Mouse (Mus musculus): ENCODE measurements around the gene Fut4.
A peak's percentile ranks its signal among the peaks of the same experiment; 100 is the strongest.

The Fut4 gene

GRCm38 (mm10) chr9:14752001-14752522 lies at the start of gene Fut4:
Gene Fut4, minus strand, starts transcription at chr9:14752393.
- DNase-seq (ENCODE audit: low read depth, low spot score), result no peak

DNA sequence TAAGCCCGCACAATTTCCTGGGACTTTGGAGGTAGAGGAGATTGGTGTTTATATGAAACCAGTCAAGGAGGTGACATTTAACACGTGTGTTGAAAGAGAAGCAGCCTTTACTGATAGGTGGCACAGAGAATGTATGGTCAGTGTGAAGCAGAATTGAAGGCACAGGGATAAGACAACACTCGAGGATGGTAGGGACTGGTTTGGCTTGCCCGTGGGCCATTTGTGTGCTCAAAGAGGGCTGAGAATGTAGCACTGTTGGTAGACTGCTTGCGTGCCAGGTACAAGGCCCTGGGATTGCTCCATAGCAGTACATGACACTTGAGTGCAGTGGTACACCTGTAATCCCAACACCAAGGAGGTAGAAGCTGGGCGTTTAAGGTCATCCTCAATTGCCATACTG lies 35.2 kb upstream of the Fut4 start:
- no peak for DNase-seq (ENCODE audit: low read depth, low spot score)

GRCm38 (mm10) chr9:14784039-14785002 lies 32.1 kb upstream of the Fut4 start, which contains the start of the genes Mre11a and Ankrd49:
Gene Mre11a, plus strand, starts transcription at chr9:14784654.
Gene Ankrd49, minus strand, starts transcription at chr9:14784856.
- DNase-seq (ENCODE audit: low read depth, low spot score), result peak; percentile 96

GRCm38 (mm10) chr9:14778341-14778740 lies 26.1 kb upstream of the Fut4 start:
- DNase-seq (ENCODE audit: low read depth, low spot score), result no peak

GRCm38 (mm10) chr9:14773813-14774212 lies 21.6 kb upstream of the Fut4 start:
- DNase-seq (ENCODE audit: low read depth, low spot score), result no peak

DNA sequence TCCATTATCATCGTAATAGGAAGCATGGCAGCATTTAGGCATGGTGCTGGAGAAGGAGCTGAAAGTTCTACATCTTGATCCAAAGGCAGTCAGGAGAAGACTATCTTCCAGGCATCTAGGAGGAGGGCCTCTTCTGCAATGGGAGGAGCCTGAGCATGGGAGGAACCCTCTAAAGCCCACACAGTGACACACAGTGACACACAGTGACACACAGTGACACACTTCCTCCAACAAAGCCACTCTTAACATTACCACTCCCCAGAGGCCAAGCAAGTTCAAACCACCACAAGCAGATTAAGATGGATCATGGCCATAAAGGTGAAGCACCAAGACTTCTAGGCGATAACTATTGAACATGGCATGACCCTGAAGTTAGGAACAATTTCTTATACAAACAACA lies 19.9 kb upstream of the Fut4 start:
- DNase-seq (ENCODE audit: low read depth, low spot score), result no peak

GRCm38 (mm10) chr9:14770803-14771471 lies 18.7 kb upstream of the Fut4 start, which contains the start of gene 1700012B09Rik:
Gene 1700012B09Rik, minus strand, starts transcription at chr9:14771030.
- DNase-seq (ENCODE audit: low read depth, low spot score), result no peak

DNA sequence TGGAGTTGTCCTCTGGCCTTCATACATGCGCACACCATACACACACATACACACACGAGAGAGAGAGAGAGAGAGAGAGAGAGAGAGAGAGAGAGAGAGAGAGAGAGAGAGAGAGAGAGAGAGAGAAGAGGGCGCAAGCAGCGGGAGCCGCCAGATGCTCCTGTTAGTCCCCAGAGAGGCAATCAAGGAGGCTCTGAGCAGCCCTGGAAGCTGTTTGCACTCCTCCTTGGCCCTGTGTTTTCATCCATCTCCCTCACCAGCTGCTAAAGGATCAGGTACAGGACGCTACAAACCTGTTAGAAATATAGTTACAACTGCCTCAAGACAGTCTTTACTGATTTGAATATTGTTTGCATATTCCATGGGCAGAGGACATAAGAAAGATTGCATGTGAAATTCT lies 17.6 kb upstream of the Fut4 start:
- no peak for DNase-seq (ENCODE audit: low read depth, low spot score)

DNA sequence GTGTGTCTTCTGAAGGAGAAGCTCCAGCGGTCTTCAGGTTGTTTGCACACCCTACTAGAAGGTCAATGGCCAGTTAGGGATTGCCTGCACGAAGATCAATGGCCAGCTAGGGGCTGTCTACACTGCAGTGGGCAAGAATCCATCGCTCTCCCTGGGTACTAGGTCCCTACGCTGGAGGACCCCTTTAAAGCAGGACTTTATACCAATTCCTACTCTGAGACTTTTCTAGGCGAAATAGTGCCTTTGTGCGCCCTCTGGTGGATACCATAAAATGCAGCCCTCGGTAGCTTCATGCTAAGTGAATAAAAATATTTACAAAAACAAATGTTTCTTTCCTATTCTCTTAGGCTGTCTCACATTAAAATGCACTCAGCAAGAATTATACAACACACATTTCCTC lies 12.6 kb upstream of the Fut4 start:
- no peak for DNase-seq (ENCODE audit: low read depth, low spot score)

GRCm38 (mm10) chr9:14759261-14759660 lies 7.1 kb upstream of the Fut4 start:
- DNase-seq (ENCODE audit: low read depth, low spot score), result no peak

DNA sequence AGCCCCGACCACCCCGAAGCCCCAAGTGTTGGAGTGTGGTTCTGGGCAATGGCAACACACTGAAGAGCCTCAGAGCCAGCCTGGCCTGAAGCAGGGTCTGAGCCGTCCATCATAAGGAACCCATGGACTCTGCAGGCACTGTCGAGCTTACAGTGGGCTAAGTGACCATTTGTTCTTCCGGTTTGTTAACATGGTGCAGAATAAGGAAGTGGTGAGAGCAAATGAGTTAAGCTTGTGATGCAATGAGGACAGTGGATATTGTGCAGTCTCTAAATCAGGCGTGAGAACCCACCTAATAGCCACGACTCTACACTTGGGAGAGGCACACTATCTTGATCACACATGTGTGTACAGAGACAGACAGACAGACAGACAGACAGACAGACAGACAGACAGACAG lies 6.4 kb upstream of the Fut4 start:
- no peak for DNase-seq (ENCODE audit: low read depth, low spot score)

GRCm38 (mm10) chr9:14754469-14754868 lies 2.3 kb upstream of the Fut4 start:
- no peak for DNase-seq (ENCODE audit: low read depth, low spot score)

GRCm38 (mm10) chr9:14753947-14754346 lies 1.8 kb upstream of the Fut4 start:
- no peak for DNase-seq (ENCODE audit: low read depth, low spot score)

GRCm38 (mm10) chr9:14751503-14752000 lies 641 bp downstream of the Fut4 start:
- no peak for DNase-seq (ENCODE audit: low read depth, low spot score)

GRCm38 (mm10) chr9:14750901-14751502 lies 1.2 kb downstream of the Fut4 start:
- DNase-seq (ENCODE audit: low read depth, low spot score), result no peak

DNA sequence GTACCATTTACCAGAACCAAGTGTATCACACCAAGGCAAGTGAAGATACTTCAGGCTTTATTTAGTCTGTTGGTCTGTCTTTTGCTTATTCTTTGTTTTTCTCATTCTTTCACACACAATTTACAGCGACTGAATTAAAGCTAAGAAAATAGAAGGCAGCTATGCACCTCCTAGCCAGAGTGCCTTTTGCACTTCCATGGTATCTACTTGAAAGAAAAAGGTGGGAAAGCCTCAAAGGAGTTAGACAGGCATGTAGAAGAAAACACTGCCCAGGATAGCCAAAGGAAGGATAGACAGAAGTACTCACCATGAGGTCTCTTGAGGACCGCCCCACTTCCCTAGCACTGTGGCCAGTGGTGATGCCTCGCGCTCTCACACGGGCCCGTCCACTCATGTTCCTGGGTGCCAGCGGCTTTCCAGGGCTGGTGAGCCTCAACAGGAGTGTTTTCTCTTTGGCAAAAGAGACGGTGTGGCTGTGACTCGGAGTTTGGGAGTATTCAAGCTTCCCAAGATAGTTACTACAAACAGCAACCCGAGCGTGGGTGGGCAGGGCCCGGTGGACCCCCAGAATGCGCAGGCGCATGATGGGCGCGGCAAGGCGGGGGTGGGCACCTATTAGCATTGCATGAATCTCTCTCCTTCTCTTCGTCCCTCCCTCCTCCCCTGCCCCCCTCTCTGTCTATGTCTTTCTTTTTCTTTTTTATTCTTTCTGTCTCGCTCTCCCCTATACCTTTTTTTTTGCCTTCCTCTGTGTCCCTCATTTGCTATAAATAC lies 11.9 kb downstream of the Fut4 start, which contains the start of gene Piwil4:
Gene Piwil4, minus strand, starts transcription at position 583 of the 774 bp plus-strand sequence.
- no peak for DNase-seq (ENCODE audit: low read depth, low spot score)

DNA sequence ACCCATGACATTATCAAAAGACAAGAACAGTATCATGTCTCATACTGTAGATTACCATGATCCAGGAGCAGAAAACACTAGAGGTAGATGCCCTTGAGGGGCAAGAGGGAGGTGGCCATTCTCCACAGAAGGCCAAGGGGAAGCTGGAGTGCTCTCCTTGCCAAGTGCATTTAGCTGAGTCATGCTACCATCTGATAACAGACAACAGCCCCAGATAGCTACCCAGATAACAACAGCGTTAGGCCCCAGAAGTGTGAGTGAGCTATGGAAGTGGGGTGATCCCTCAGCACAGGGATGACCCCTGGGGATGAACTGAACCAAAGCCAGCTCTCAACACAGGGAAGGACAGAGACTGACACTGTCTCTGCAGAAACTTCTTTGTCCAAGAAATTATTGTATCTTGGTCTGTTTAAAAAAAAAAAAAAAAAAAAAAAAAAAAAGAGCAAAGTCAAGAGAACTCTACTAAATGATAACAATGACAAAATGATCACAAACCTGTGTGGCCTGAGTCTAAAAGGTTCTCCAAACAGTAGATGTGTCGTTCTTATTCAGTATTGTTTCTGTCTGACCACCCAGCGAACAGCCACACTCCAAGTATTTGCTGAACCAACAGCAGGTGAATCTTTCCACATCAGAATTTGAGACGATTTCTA lies 12.6 kb downstream of the Fut4 start:
- DNase-seq (ENCODE audit: low read depth, low spot score), result no peak

- no peak for DNase-seq (ENCODE audit: low read depth, low spot score)
Observed at GRCm38 (mm10) chr9:14730941-14731541, 21.2 kb downstream of the Fut4 start.

DNA sequence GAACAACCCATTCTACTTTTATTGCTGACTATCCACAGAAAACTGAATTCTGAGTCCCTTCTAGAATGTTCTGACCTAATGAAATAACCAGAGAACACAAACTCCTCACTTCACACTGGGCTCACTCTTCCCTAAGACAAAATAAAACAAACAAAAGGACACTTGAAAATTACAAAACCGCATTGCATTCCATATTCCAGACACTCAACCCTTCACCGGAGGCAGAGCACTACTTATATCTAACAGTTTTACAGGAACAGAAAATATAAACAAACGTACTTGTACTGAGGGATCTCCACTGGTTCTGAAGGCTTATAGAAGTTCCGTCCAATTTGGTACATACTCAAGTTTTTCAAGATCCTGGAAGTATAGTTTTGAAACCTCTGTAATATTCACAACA lies 23.8 kb downstream of the Fut4 start:
- no peak for DNase-seq (ENCODE audit: low read depth, low spot score)

DNA sequence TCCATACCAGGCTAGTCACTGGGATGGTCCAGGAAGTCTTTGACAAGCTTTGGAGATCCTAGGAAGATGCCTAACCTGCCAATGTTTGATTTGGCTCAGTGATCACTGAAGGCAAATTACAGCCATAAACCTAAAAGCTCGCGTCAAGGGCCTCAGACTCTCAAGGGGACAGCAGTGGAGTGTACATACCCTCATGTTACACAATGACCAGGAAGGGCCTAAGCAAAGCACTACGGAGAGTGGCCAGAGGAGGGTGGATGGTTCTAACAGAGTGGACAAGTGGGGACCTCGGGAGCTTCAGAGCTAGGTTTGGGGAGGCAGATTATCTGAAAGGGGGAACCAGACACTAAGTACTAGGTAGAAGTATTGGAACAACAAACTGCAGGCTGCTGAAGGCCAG lies 25.6 kb downstream of the Fut4 start:
- no peak for DNase-seq (ENCODE audit: low read depth, low spot score)

All from embryo, embryonic 11.5 days (tissue).